Mouse (Mus musculus): ENCODE results near the gene B4galnt1.
"Not testable (repeated sequence)": the region's sequence is repeated elsewhere in the genome, so short reads cannot be mapped to it uniquely, and the experiment has no call there.

Gene B4galnt1

GRCm38 (mm10) chr10:127190398-127191190 lies 25.6 kb downstream of the B4galnt1 start:
- DNase-seq, result no peak

- DNase-seq, result no peak
Measured at GRCm38 (mm10) chr10:127191191-127192056, 26.4 kb downstream of the B4galnt1 start.

- not testable (repeated sequence) for DNase-seq
Measured at GRCm38 (mm10) chr10:127192057-127192328, 27.0 kb downstream of the B4galnt1 start.

- no peak for DNase-seq
Measured at GRCm38 (mm10) chr10:127193011-127193410, 28.0 kb downstream of the B4galnt1 start.

GRCm38 (mm10) chr10:127194428-127195327 lies 29.7 kb downstream of the B4galnt1 start:
- peak; percentile 84 for DNase-seq

GRCm38 (mm10) chr10:127195328-127196129 lies 30.5 kb downstream of the B4galnt1 start, which contains the start of gene Dtx3:
Gene Dtx3 (minus strand): TSS chr10:127195728.
- peak; percentile 46 for DNase-seq

GRCm38 (mm10) chr10:127196392-127196791 lies 31.4 kb downstream of the B4galnt1 start:
- DNase-seq, result peak; percentile 80

GRCm38 (mm10) chr10:127197104-127197503 lies 32.1 kb downstream of the B4galnt1 start:
- no peak for DNase-seq

- no peak for DNase-seq
Measured at GRCm38 (mm10) chr10:127197505-127198110, 32.6 kb downstream of the B4galnt1 start.

GRCm38 (mm10) chr10:127198492-127198891 lies 33.5 kb downstream of the B4galnt1 start:
- peak; percentile 53 for DNase-seq

- no peak for DNase-seq
Measured at GRCm38 (mm10) chr10:127199068-127199467, 34.0 kb downstream of the B4galnt1 start.

GRCm38 (mm10) chr10:127199474-127199873 lies 34.4 kb downstream of the B4galnt1 start:
- DNase-seq, result no peak

- no peak for DNase-seq
Measured at GRCm38 (mm10) chr10:127200279-127200678, 35.3 kb downstream of the B4galnt1 start.

- DNase-seq, result no peak
Measured at GRCm38 (mm10) chr10:127203106-127203505, 38.1 kb downstream of the B4galnt1 start.

- no peak for DNase-seq
Measured at GRCm38 (mm10) chr10:127204589-127204988, 39.6 kb downstream of the B4galnt1 start.

- DNase-seq, result no peak
Measured at GRCm38 (mm10) chr10:127205373-127205772, 40.3 kb downstream of the B4galnt1 start.

- DNase-seq, result no peak
Measured at GRCm38 (mm10) chr10:127208921-127209320, 43.9 kb downstream of the B4galnt1 start.

- no peak for DNase-seq
Measured at GRCm38 (mm10) chr10:127209928-127210570, 45.0 kb downstream of the B4galnt1 start.

GRCm38 (mm10) chr10:127210961-127211405 lies 46.0 kb downstream of the B4galnt1 start:
- DNase-seq, result peak; percentile 91

- peak; percentile 97 for DNase-seq
Measured at GRCm38 (mm10) chr10:127211414-127211854, 46.4 kb downstream of the B4galnt1 start, which contains the start of gene Pip4k2c. Gene Pip4k2c (minus strand): TSS chr10:127211585.

GRCm38 (mm10) chr10:127213272-127213671 lies 48.2 kb downstream of the B4galnt1 start:
- DNase-seq, result no peak

All from kidney, adult 9 months (tissue).